Comparison of ENCODE assay signal across 9 mouse cellular contexts in the genomic region with DNA sequence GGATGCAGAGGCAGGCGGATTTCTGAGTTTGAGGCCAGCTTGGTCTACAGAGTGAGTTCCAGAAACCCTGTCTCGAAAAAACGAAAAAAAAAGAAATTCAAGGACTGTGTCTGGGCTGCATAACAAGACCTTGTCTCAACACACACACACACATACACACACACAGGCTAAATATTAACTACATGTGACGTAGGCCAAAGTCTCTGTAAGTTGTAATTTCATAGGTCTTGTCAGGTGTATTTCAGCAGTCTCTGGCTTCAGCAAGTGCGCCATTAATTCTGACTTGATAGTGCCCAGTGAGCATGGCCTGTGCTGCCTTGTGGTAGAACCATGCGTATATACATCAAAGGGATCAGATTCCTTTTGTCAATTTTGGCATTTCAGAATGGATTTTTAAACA. TPM values are rescaled to one million over a fixed set of nuclear protein-coding genes. Genes with fewer than 3 reads are reported as not detected.
DNase-seq lines count a peak whose midpoint lies in the region; ATAC-seq and TF ChIP-seq lines count a peak whose summit lies in the region.
"Had no signal": no experiment of that assay in that cellular context is flagged by ENCODE, and none has a peak within 500 bp of the region (broad histone marks: within the 10 kb centered on the region; RNA-seq: fewer than 3 reads in every experiment).

No protein-coding gene starts in this region.

- H3K4me3 ChIP-seq in heart, postnatal 0 days (ENCODE audit: low read depth, low read length): no peak overlapping the region
- no peak overlapping the region for H3K4me3 ChIP-seq in heart, adult 2 months
- no peak overlapping the region for H3K4me3 ChIP-seq in liver, adult 2 months (ENCODE audit: insufficient read depth, low read depth, low read length)
- H3K4me3 ChIP-seq in olfactory bulb, adult 2 months (ENCODE audit: insufficient read depth, low read depth, low read length): no peak overlapping the region

- no peak for TF ChIP-seq POLR2A in heart, adult 2 months (IDR thresholded peaks at IDR 0.05; ENCODE audit: insufficient read depth, low read depth, low read length)
- no peak for TF ChIP-seq POLR2A in liver, adult 2 months (IDR thresholded peaks at IDR 0.05; ENCODE audit: extremely low read depth, insufficient read depth, low read length)
- TF ChIP-seq POLR2A in olfactory bulb, adult 2 months (IDR thresholded peaks at IDR 0.05; ENCODE audit: insufficient read depth, low read depth, low read length): no peak

- TF ChIP-seq CTCF in heart, postnatal 0 days (IDR thresholded peaks at IDR 0.05; ENCODE audit: low read depth): no peak
- no peak for TF ChIP-seq CTCF in heart, adult 2 months (IDR thresholded peaks at IDR 0.05)
- TF ChIP-seq CTCF in liver, adult 2 months (IDR thresholded peaks at IDR 0.05; ENCODE audit: low read depth, low read length): no peak
- TF ChIP-seq CTCF in olfactory bulb, adult 2 months (IDR thresholded peaks at IDR 0.05; ENCODE audit: insufficient read depth, low read depth, low read length): no peak

- H3K36me3 ChIP-seq in heart, postnatal 0 days (replicated peaks; ENCODE audit: control insufficient read depth, insufficient read depth, low read length): peaks cover 19% of the 10 kb centered on the region
- peaks cover 3% of the 10 kb centered on the region for H3K36me3 ChIP-seq in heart, adult 2 months (ENCODE audit: control insufficient read depth, insufficient read depth, low read length)
- no peaks in the 10 kb centered on the region for H3K36me3 ChIP-seq in liver, adult 2 months (ENCODE audit: control insufficient read depth, insufficient read depth, low read length)

- no peaks in the 10 kb centered on the region for H3K79me2 ChIP-seq in heart, adult 2 months (replicated peaks; ENCODE audit: control insufficient read depth, insufficient read depth, low read length)
- no peaks in the 10 kb centered on the region for H3K79me2 ChIP-seq in liver, adult 2 months (ENCODE audit: control insufficient read depth, insufficient read depth, low read length)

- 93% methylated on average over 6 of the region's 6 CpGs for WGBS in heart, postnatal 0 days
- WGBS in heart, adult 2 months: 96% methylated on average over 6 of the region's 6 CpGs
- WGBS in liver, adult 2 months: 46% methylated on average over 6 of the region's 6 CpGs
- WGBS in olfactory bulb, adult 2 months: 93% methylated on average over 6 of the region's 6 CpGs

- H3K27ac ChIP-seq in heart, postnatal 0 days (ENCODE audit: low read depth): peak overlapping the region; percentile 64
- no peak overlapping the region; the same call in 1 of the 2 replicates for H3K27ac ChIP-seq in heart, adult 2 months
- H3K27ac ChIP-seq in liver, adult 2 months (replicated peaks; ENCODE audit: insufficient read depth, low read depth, low read length): no peak overlapping the region
- H3K27ac ChIP-seq in olfactory bulb, adult 2 months (ENCODE audit: insufficient read depth, low read depth, low read length): 0 out of 2 replicates have a peak overlapping the region, but pooled peaks have one; percentile 20
- H3K27ac ChIP-seq: kidney, postnatal 0 days had no signal

- H3K9ac ChIP-seq in heart, postnatal 0 days (replicated peaks; ENCODE audit: low read depth, low read length): no peak overlapping the region
- no peak overlapping the region for H3K9ac ChIP-seq in heart, adult 2 months (ENCODE audit: low read depth, low read length)
- no peak overlapping the region for H3K9ac ChIP-seq in liver, adult 2 months (ENCODE audit: low read depth, low read length)

- peaks cover 7% of the 10 kb centered on the region for H3K4me1 ChIP-seq in heart, postnatal 0 days (ENCODE audit: control insufficient read depth, insufficient read depth)
- H3K4me1 ChIP-seq in heart, adult 2 months (ENCODE audit: control insufficient read depth, insufficient read depth, low read length): peaks cover 1% of the 10 kb centered on the region
- H3K4me1 ChIP-seq in liver, adult 2 months (ENCODE audit: control insufficient read depth, insufficient read depth, low read length): peaks cover 9% of the 10 kb centered on the region
- peaks cover 4% of the 10 kb centered on the region for H3K4me1 ChIP-seq in olfactory bulb, adult 2 months (ENCODE audit: control insufficient read depth, insufficient read depth, low read length)

- H3K9me3 ChIP-seq in heart, postnatal 0 days (replicated peaks; ENCODE audit: control insufficient read depth, low read length): no peaks in the 10 kb centered on the region

- TF ChIP-seq EP300 in heart, postnatal 0 days (IDR thresholded peaks at IDR 0.05; ENCODE audit: low read depth): no peak
- no peak for TF ChIP-seq EP300 in heart, adult 2 months (IDR thresholded peaks at IDR 0.05; ENCODE audit: insufficient read depth, low read depth, low read length)

- intact Hi-C loops in heart, adult 2 months (cut with DNase I): loop anchor here (5.0 kb wide), 1 partner anchor 190 kb away; no protein-coding TSS in a partner anchor

- H3K27me3 ChIP-seq in heart, postnatal 0 days (ENCODE audit: control insufficient read depth, insufficient read depth, low read length): no peaks in the 10 kb centered on the region
- no peaks in the 10 kb centered on the region for H3K27me3 ChIP-seq in heart, adult 2 months (ENCODE audit: control insufficient read depth, insufficient read depth, low read length)
- H3K27me3 ChIP-seq in liver, adult 2 months (ENCODE audit: control insufficient read depth, insufficient read depth, low read length): no peaks in the 10 kb centered on the region

- DNase-seq in heart, postnatal 0 days (ENCODE audit: low spot score): no peak
- no peak for DNase-seq in heart, adult 2 months
- DNase-seq in liver, adult 2 months (ENCODE audit: extremely low read depth, low read depth, low spot score): peak; percentile 91
- DNase-seq in liver: no peak
- DNase-seq in kidney, postnatal 14 days: peak; percentile 54
- DNase-seq in c-Kit-positive CD71-positive TER-119-positive erythroid progenitor cells, embryonic 14.5 days (ENCODE audit: low spot score): no peak

- H3K4me2 ChIP-seq in heart, postnatal 0 days (ENCODE audit: low read depth, low read length): no peak overlapping the region

- ATAC-seq in heart, postnatal 0 days (ENCODE audit: insufficient read depth, low read depth): no peak
- no peak for ATAC-seq in CD4-positive, CD25-positive, alpha-beta regulatory T cell, adult 4 months

RNA-seq across cellular contexts. Expression of a gene that starts 7.0 kb away (rescaled TPM):
- total RNA-seq in heart, postnatal 0 days (2014; rRNA removed; ENCODE audit: low replicate concordance): 195 and 349 TPM in 2 replicates
- polyA plus RNA-seq in heart, postnatal 0 days (2015; fragmentation: Nextera tagmentation; extraction: Ambion mirVana): 147 and 157 TPM in 2 replicates
- 10 to 100 TPM; 67.6 to 72.3 TPM for total RNA-seq in heart, adult 2 months (2021)
- 200 and 213 TPM in 2 replicates for polyA plus RNA-seq in heart, adult 2 months (2012; rRNA removed)
- total RNA-seq in liver, adult 2 months (2014; rRNA removed): 43.6 and 51.7 TPM in 2 replicates
- 152 and 210 TPM in 2 replicates for polyA plus RNA-seq in liver, adult 2 months (2012; rRNA removed)
- not detected in 2 replicates for polyA plus RNA-seq in olfactory bulb, adult 2 months (2012; ENCODE audit: insufficient read depth, insufficient read length, low replicate concordance, missing spikeins)
- 100 to 1,000 TPM; 145 to 167 TPM for polyA plus RNA-seq in CD4-positive, CD25-positive, alpha-beta regulatory T cell, adult 4 months (2017; shearing (Covaris generic))

RNA-seq across cellular contexts. Expression of a gene that starts 40.7 kb away (rescaled TPM):
- 10.0 and 23.3 TPM in 2 replicates for total RNA-seq in heart, postnatal 0 days (2014; rRNA removed; ENCODE audit: low replicate concordance)
- 5.4 and 6.7 TPM in 2 replicates for polyA plus RNA-seq in heart, postnatal 0 days (2015; fragmentation: Nextera tagmentation; extraction: Ambion mirVana)
- total RNA-seq in heart, adult 2 months (2021): 10 to 100 TPM; 16.1 to 17.5 TPM
- polyA plus RNA-seq in heart, adult 2 months (2012; rRNA removed): 6.1 and 13.0 TPM in 2 replicates
- total RNA-seq in liver, adult 2 months (2014; rRNA removed): 8.1 and 8.6 TPM in 2 replicates
- polyA plus RNA-seq in liver, adult 2 months (2012; rRNA removed): 4.3 and 6.3 TPM in 2 replicates
- polyA plus RNA-seq in olfactory bulb, adult 2 months (2012; ENCODE audit: insufficient read depth, insufficient read length, low replicate concordance, missing spikeins): 104 TPM in 1 of 2 replicates, not detected in the other
- 10 to 100 TPM; 21.8 to 27.7 TPM for polyA plus RNA-seq in CD4-positive, CD25-positive, alpha-beta regulatory T cell, adult 4 months (2017; shearing (Covaris generic))

Comparison
In these comparisons a context has a peak if more than half of its experiments do, and no peak if none do; other contexts are left out.
1. DNase-seq: peak in liver, adult 2 months (single experiment) and kidney, postnatal 14 days (single experiment); none in heart, postnatal 0 days (single experiment), heart, adult 2 months (0 of 2), liver (single experiment) and c-Kit-positive CD71-positive TER-119-positive erythroid progenitor cells, embryonic 14.5 days (single experiment).
2. H3K27ac ChIP-seq: peak in heart, postnatal 0 days (single experiment) and olfactory bulb, adult 2 months (single experiment); none in heart, adult 2 months (single experiment) and liver, adult 2 months (single experiment).
3. RNA of a gene that starts 7.0 kb away (polyA plus RNA-seq): 200 to 213 TPM in heart, adult 2 months, 145 to 167 TPM in CD4-positive, CD25-positive, alpha-beta regulatory T cell, adult 4 months, 147 to 157 TPM in heart, postnatal 0 days and 152 to 210 TPM in liver, adult 2 months; not detected in olfactory bulb, adult 2 months; every median in the first group is over 100 times any median in the second.